Mouse (Mus musculus): ENCODE data around the gene Tbc1d22b.

DNA sequence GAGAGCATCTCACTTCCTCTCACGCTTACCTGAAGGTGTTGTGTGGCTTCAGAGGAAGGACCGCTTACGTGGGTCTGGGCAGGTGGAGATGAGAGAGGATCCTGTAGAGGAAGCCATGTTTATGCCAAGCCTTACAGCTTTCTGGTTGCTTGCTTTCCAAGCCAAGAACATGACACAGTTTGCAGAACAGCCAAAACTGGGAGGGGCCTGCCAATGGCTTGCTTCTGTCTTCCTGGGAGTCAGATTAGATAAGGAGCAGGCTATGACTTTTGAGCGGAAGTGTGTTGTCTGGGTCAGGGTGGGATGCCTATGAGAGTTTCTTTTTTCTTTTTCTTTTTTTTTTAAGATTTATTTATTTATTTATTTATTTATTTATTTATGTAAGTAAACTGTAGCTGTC, 87.8 kb downstream of the Tbc1d22b start:
- TF ChIP-seq CTCF (IDR thresholded peaks at IDR 0.05; ENCODE audit: borderline replicate concordance, control insufficient read depth, extremely low read depth, insufficient read depth, low read length, poor library complexity), result no peak
- TF ChIP-seq POLR2A (IDR thresholded peaks at IDR 0.05; ENCODE audit: control insufficient read depth, extremely low read depth, insufficient read depth, low read length, poor library complexity), result no peak

All from thymus, adult 2 months (tissue).